Mouse (Mus musculus) naive thymus-derived CD4-positive, alpha-beta T cell, adult 2 months (primary cell): ENCODE measurements around the gene Trmt2a.

Experiments
- DNase-seq: peaks from one replicate; pipeline ENCODE4 v3.0.0-alpha.2; 2011; ENCODE audit warnings: low read depth

Gene Trmt2a

DNA sequence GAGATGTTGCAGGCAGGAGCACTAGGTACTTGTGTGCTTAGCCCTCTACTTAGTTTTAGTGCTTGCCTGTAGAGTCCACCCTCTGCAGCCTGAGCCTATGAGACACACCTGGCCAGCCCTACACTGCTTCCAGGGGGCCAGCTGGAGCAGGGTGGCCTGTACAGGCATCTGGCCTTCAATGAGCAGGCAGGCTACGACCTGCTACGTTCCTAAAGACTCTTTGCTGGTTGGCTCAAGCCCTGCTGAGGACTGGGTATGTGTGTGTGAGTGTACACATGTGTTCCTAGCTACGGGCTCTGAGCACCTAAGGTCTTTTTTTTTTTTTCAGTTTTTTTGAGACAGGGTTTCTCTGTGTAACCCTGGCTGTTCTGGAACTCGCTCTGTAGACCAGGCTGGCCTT lies 17.0 kb upstream of the Trmt2a start:
- DNase-seq, result no peak

DNA sequence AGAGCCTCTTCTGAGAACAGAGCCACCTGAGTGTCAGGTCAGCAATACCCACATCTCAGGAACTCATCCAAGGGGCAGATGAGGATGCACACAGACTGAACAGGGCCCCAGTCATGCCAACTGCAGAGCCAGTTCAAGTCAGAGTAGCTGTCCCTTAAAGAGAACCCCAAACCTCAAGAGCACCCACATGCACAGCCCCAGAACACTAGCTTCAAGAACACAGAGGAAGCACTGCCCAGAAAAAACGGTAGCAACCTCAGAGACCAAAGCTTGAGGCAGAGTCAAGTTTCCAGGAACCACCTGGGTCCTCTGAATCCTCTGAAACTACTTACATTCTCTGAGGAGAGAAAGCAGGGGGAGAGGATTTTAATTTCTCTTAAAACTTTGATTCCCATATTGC lies 15.0 kb upstream of the Trmt2a start:
- DNase-seq, result peak; percentile 32

DNA sequence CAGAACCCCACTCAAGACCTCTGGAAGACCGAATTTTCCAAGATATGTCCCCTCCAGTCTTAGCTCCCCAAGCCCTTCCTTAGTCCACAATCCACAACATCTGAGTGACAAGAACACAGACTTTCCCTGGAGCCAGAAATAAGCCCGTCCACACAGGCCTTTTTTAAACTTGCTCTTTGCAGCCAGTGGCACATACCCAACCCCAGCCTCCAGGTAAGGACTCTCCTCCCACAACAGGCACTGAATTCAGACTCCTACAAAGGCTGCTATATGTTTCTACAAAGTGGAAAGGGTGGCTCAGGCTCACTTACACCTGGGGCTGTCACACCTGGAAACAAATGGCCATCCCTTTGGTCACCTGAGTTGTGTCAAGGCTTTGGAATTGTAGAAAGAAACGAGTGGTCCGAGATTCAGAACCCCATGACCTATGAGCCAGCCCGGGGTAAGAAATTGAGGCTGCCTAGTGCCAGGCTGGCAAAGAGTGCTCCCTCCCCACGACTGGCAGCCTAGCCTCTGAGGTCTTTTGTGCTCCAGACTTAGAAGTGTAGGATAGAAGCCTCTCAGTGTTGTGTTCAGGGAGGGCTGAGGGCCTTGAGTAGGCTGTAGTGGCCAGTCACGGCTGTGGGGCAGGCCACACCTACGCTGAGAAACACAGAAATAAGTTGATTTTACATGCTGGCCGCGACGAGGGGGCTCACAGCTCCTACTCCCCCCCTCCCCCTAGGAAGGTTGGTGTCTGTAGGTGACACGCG lies 14.4 kb upstream of the Trmt2a start:
- peak; percentile 44 for DNase-seq

DNA sequence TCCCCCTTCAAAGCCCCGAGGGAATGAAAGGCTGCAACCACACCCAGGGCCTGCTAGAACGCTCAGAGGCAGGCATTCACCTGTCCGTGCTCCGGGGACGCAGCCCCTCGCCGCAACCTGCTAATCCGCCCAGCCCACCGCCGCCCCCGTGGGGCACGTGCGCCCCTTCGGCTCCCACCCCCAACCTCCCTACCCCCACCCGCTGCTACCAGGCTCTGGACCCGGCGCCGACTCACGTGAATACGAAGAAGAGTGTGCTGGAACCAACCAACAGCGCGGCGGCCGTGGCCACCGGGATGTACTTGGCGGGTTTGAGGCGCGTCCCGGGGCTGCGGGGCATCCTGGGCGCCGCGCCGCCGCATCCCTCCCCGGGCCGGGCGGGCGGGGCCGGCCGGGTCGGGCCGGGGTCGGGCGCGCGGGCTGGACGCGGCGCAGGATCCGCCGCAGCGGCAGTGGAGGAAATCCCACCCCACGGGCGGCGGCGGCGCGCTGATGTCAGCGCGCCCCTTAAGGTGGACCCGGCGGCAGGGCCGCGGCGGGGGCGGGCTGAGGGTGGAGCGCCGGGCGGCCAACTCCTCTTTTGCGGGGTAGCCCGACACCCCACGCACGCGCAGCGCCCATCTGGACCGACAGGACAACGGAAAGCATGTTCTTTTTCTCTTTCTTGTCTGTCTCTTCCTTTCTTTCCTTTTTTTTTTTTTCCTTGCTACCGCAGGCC lies 13.6 kb upstream of the Trmt2a start, which contains the start of gene Zdhhc8:
Gene Zdhhc8 (minus strand): TSS at position 466 of the 718 bp plus-strand sequence.
- peak; percentile 60 for DNase-seq

DNA sequence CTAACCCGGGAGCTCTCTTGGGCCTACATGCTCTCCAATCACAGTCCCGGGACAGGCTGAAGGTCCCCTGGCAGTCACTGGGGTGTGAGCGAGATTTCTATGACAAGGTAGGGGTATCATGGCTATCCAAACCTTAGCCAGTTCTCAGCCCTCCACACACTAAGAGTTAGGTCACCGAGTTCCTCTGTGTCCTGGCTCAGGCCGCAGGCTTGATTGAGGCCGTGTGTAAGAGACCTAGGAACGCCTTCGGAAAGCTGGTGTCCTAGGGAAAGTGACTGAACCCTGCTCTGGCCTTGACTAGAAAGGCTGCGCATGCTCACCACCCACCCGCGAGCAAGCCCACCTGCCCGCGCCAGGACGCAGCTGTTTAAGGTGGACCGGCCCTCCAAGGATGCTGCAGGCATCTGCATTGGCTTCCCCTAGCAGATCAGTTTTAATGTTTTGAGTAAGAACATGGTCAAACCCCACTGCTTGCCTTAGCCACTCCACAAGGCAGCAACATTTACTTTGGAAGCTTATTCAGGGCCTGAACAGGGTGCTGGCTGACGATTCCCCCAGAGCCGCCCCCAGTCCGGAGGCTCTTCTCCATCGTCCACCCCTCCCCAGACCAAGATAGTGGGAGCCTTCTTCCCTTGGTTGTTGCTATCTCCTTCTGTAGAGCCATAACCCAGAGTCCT lies 13.0 kb upstream of the Trmt2a start:
- DNase-seq, result peak; percentile 45

DNA sequence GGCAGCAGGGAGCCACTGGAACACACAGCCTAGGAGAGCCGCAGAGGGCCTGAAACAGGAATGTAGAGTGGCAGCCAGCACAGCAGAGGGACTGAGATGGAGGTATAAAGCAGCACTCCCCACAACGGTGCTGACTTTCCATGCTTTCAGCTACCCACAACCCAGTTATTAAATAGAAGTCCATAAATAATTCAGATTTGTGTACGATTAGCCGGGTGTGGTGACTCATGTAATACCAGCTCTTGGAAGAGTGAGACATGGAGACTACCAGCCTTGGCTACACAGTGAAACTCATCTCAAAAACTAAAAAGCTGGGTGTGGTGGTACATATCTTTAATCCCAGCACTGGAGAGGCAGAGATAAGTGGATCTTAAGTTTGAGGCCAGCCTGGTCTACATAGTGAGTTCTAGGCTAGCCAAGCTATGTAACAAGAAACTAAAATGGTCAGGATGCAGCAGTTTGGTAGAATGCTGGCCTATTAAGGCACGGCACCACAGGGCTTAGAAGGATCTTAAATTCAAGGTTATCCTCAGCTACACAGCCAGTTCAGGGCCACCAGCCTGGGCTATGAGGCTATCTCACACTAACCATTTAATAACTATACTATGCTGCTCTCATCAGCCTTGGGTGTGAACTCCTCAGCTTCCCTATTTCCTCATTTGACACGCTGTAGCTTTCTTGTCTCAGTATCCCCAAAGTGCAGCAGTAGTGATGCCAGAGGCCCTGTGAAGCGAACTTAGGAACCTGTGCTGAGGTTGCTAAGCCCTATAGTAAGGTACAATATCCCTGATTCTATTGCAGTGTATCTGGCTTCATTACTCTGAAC lies 11.6 kb upstream of the Trmt2a start:
- no peak for DNase-seq

DNA sequence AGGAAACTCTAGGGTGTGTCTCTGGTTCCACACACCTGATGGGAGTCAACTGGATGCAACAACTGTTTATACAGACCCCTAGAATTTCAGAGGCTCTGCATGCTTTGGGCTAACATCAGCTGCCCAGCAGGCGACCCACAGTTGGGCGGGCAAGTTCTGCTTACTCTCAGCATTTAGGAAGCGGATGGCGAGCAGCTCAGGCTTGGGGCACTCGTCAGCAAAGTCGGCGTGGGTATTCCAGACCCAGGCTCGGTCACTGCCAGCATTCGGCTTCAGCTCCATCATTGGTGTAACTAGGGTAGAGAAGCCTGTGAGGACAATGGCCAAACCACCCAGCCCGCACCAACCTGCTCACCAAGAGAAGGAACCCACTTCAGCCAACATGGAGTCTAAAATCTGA lies 6.9 kb upstream of the Trmt2a start:
- DNase-seq, result no peak

DNA sequence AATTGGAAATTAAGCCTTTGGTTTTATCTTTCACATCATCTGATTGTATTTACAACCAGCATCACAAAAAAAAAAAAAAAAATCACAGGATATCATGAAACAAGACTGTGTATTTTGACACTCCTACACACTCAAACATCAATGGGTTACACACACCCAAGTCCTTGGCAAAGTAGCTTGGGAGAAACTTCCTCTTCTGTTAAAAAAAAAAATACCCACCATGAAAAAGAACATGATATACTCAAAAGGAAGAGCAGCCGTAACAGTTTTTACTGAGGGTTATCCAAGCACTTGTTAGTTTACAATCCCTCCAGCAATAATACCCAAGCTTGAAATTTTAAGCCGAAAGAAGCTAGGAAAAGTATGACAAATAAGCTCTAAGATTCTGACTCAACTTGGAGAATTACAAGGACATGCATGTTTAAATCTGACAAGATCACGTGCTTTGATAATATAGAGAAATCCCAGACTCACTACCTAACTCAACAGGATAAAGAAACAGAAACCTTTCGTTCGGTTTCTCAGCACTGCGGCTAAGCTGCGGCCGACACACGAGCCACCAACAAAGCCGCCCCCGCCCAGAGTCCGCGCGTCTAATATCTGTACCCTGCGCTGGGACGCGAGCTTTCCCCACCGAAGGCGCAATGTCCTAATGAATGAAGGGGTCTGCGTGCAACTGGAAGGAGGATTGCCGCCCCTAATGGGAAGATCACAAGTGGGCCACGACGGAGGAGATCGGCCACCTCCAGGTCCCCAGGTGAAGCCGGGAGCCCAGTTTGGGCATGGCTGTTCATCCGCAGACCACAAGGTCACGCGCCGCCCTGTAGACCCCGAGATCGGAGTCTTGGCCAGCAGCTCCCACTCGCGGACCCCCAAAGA lies 719 bp upstream of the Trmt2a start:
- no peak for DNase-seq

DNA sequence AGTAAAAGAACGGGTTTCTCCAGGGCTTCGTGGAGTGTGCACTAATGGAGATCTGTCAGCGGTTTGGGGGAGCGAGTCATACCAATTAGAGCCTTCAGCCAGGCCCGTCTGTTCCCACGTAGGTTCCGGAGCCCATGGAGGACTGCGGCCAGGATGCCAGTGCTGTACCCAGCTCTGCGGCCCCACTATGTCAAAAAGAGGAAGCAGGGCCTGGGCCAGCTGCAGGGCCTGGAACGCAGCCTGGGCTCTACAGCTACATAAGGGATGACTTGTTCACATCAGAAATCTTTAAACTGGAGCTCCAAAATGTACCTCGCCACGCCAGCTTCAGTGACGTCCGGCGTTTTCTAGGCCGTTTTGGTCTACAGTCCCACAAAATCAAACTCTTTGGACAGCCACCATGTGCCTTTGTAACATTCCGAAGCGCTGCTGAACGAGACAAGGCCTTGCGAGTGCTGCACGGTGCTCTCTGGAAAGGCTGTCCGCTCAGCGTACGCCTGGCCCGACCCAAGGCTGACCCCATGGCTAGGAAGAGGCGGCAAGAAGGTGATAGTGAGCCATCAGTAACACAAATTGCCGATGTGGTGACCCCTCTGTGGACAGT lies 987 bp downstream of the Trmt2a start:
- peak; percentile 57 for DNase-seq

DNA sequence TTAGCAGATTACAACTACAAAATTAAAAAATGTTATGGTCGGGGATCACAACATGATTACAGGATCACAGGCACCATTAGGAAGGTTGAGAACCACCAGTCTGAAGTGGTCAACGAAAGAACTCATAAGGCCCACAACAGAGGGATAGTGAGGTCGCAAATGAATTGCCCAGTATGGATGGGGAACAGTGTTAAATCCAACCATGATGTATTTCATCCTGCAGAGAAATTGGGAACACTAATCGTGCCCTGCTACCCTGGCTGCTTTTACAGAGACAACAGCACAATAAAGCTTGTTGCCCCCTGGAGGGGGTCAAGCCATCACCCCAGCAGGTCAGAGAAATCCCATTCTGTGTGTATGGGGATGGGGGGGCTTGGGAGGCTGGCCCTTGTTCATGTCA lies 1.8 kb downstream of the Trmt2a start:
- no peak for DNase-seq

DNA sequence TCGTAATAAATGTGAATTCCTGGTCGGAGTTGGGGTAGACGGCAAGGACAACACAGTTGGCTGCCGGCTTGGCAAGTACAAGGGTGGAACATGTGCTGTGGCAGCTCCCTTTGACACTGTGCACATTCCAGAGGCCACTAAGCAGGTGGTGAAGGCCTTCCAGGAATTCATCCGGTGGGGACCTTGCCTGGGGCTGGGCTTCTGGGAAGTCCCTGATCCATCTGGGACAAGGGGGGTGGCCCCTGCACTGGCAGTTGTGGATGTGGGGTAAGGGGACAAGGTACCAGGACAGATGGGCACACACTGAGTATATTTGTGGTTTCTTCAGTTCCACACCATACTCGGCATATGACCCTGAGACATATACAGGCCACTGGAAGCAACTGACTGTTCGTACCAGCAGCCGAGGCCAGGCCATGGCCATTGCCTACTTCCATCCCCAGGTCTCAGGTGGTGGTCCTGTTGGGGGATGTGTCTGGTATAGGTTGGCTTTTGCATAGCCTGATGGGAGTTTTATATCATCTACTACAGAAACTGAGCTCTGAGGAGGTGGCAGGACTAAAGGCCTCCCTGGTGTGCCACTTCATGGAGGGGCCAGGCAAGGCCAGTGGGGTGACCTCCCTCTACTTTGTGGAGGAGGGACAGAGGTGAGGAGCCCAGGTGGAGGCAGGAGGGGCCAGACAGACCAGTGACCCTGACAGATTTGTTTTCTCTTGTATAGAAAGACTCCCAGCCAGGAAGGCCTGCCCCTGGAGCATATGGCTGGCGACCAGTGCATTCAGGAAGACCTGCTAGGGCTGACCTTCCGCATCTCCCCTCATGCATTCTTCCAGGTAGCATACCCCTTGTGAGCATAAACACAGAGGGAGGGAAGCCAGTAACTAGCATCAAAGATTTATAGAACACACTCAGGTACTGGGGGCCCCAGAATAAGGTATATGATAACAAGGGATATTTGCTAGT lies 2.6 kb downstream of the Trmt2a start:
- DNase-seq, result no peak

DNA sequence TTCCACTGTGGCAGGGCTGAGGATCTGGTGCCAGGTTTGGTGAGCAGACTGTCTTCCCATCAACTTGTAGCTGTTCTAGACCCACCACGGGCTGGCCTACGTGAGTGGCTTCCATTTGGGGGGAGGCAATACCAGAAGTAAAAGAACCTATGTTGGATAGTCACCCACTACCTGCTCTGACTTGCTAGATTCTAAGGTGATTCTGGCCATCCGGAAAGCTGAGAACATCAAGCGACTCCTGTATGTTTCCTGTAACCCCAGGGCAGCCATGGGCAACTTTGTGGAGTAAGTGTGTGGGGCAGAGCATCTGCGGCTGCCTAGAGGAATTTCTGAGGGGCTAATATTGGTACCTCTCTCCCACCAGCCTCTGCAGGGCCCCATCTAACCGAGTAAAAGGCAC lies 4.3 kb downstream of the Trmt2a start:
- no peak for DNase-seq

DNA sequence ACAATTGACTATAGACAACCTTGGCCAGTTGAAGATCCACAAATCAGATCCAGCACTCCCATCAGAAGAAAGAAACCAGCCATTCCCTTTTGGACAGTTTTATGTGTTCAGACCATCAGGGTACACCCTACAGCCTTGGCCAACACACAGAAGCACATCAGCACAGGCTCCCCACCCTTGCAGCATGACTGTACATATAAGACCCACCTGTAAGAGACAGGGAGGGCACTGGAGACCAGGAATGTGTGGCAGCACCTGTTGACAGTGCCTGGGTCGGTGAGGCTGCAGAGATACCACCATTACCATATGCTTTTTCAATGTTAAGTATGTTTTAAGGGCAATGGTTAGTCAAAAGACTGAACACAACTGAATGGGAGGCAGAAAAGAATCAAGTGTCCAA lies 5.4 kb downstream of the Trmt2a start:
- no peak for DNase-seq

DNA sequence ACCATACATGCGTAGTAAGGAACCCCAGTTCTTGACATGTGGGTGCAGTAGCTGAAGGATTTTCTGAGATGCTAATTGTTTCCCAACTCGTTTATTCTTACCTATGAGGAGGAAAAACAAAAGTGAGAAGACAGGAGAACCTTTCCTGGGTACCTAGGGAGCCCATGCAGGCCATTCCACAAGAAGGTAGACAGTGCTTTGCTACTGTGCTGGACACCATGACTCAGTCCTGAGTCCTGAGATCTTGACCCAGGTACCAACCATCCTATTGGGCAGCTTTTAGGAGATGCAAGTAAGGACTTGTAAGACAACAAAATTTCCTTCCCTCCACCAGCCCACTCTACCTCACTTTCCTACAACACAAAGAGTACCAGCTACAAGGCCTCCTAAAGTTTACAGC lies 9.7 kb downstream of the Trmt2a start, which contains the start of gene Gm49776:
Gene Gm49776 (minus strand): TSS at position 101 of the 400 bp plus-strand sequence.
- no peak for DNase-seq

DNA sequence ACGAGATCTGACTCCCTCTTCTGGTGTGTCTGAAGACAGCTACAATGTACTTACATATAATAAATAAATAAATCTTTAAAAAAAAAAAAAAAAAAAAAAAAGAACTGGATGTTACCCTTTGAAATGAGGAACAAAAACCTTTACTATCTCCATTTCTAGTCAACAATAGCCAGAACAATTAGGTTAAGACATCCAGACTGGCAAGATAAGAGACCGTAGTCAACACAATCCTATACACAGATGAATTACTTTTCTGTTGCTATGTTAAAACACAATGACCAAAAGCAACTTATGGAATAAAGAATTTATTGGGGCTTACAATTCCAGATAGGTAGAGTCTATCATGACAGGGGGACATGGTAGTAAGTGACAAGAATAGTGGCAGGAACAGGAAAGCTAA lies 16.5 kb downstream of the Trmt2a start:
- no peak for DNase-seq

DNA sequence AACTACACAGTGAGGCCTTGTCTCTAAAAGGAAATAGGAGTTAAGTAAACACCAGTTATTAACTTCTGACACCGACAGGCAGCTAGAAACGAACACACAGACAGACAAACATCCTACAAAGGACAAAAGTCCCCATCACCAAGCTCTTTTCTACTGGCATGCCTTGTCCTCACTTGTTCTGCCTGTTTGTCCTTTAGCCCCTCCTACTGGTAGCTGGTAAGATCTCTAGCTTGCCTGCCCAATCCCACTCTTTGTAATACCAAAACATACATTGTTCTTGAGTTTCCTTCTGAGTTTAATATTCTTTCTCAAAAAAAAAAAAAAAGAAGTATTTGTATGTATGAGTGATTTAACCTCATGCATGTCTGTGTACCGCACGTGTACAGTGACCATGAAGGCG lies 19.7 kb downstream of the Trmt2a start:
- DNase-seq, result peak; percentile 30

DNA sequence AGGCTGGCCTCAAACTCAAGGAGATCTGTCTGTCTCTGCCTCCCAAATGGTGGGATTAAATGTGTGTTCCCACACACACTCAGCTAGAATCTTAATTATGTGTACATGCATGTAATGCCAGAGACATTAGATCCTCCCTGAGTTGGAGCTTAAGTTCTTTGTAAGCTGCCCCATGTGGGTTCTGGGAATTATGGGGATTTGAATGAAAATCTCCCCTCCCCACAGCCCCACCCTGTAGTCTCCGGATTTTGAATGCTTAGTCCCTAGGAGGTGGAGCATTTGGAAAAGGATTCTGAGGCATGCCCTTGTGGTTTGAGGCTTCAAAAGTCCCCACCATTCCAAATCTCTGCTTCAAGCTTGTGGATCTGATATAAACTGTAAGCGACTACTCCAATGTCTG lies 26.7 kb downstream of the Trmt2a start:
- DNase-seq, result no peak

DNA sequence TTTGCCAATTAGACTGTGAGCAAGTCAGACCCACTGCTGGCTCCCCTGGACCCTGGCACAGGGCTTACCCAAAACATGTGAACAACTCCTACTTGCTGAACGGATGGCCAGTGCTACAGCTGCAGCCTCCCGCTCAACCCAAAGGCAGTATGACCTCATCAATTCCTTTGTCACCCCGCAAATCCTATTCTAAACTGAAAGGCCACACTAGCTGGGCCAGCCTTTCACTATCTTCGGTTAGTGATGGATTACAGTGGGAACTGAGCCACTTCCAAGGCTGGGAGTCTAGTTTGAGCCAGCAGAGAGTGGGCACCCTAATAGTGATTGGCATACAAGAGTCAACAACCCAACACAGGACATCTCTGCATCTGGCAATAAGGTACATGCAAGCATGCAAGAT lies 39.7 kb downstream of the Trmt2a start:
- peak; percentile 28 for DNase-seq

DNA sequence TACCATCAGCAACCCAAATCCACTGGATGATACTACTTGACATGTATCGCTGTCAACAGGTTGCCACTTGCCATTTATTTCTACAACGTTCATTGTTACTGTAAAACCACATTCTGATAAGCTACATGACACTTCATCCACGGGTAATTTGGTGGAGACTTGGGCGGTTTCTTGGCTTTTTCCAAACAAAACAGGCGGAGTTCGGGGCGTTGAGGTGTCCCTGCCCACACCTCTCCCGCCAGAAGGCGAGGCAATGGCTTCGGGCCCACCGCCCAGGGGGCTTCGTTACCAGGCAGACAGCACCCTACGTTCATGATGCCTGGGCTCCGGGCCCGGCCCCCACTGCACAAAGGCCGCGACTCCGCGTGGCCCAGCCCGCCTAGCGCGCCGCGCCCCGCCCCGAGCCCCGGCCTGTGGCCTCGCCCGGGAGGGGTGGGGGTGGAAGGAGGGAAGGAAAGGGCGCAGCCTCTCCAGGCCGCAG lies 40.1 kb downstream of the Trmt2a start:
- DNase-seq, result no peak
